Comparison of ENCODE assay signal across 8 mouse cellular contexts in genomic region chr11:59899711-59900685, GRCm38 (mm10). TPM values are rescaled to one million over a fixed set of nuclear protein-coding genes. Genes with fewer than 3 reads are reported as not detected.
DNase-seq lines count a peak whose midpoint lies in the region; ATAC-seq and TF ChIP-seq lines count a peak whose summit lies in the region.

No protein-coding gene starts in this region.

- H3K9me3 ChIP-seq in hindbrain, postnatal 0 days (ENCODE audit: low read length), result no peaks in the 10 kb centered on the region

- WGBS in hindbrain, postnatal 0 days, result 37% methylated on average over 13 of the region's 13 CpGs
- 29% methylated on average over 13 of the region's 13 CpGs for WGBS in cerebellum, adult 2 months

- H3K27me3 ChIP-seq in hindbrain, postnatal 0 days (ENCODE audit: insufficient read depth, low read length), result no peaks in the 10 kb centered on the region
- H3K27me3 ChIP-seq in cerebellum, adult 2 months (ENCODE audit: control insufficient read depth, insufficient read depth, low read length), result no peaks in the 10 kb centered on the region

- DNase-seq in adrenal gland, adult (ENCODE audit: inconsistent age in 2 of 2, low spot score in 1 of 2), result peak; percentile 50 to 71
- no peak for DNase-seq in adrenal gland, adult 18-20 months (ENCODE audit: low spot score in 2 of 2)
- DNase-seq in retina, postnatal 1 day, result peak; percentile 35
- DNase-seq in retina, embryonic 14.5 days (ENCODE audit: low spot score), result no peak
- peak; percentile 55 for DNase-seq in hindbrain, postnatal 0 days (ENCODE audit: low spot score)
- no peak for DNase-seq in T-cell, adult 2 months (ENCODE audit: low spot score)
- DNase-seq in thymus, postnatal 14 days, result no peak
- no peak for DNase-seq in cerebellum, adult 2 months

- no peak overlapping the region for H3K4me2 ChIP-seq in hindbrain, postnatal 0 days (ENCODE audit: low read depth, low read length)

- H3K27ac ChIP-seq in hindbrain, postnatal 0 days, result peak overlapping the region; percentile 54
- no peak overlapping the region for H3K27ac ChIP-seq in cerebellum, adult 2 months (ENCODE audit: insufficient read depth, low read length)

- TF ChIP-seq POLR2A in cerebellum, adult 2 months (IDR thresholded peaks at IDR 0.05; ENCODE audit: borderline replicate concordance, insufficient read depth, low read length), result no peak

- H3K4me3 ChIP-seq in hindbrain, postnatal 0 days (ENCODE audit: low read length), result no peak overlapping the region
- no peak overlapping the region for H3K4me3 ChIP-seq in cerebellum, adult 2 months (replicated peaks; ENCODE audit: insufficient read depth, low read depth, low read length)

- H3K9ac ChIP-seq in hindbrain, postnatal 0 days (replicated peaks; ENCODE audit: low read length), result no peak overlapping the region

- H3K36me3 ChIP-seq in hindbrain, postnatal 0 days (ENCODE audit: insufficient read depth, low read length), result no peaks in the 10 kb centered on the region

- peaks cover 6% of the 10 kb centered on the region for H3K4me1 ChIP-seq in hindbrain, postnatal 0 days (ENCODE audit: insufficient read depth, low read length)
- H3K4me1 ChIP-seq in cerebellum, adult 2 months (ENCODE audit: control insufficient read depth, insufficient read depth, low read length), result peaks cover 14% of the 10 kb centered on the region

- ATAC-seq in hindbrain, postnatal 0 days, result peak; percentile 56

- no peak for TF ChIP-seq CTCF in hindbrain, postnatal 0 days (IDR thresholded peaks at IDR 0.05; ENCODE audit: low read depth)
- no peak for TF ChIP-seq CTCF in cerebellum, adult 2 months (IDR thresholded peaks at IDR 0.05; ENCODE audit: borderline replicate concordance, insufficient read depth, low read depth, low read length)

RNA-seq across cellular contexts. Expression of gene Med9, which starts 48.0 kb away (rescaled TPM):
- total RNA-seq in adrenal gland, adult 18-20 months (2021), result 10 to 100 TPM; 23.3 to 24.3 TPM
- total RNA-seq in hindbrain, postnatal 0 days (2014; rRNA removed), result 25.7 and 34.1 TPM in 2 replicates
- polyA plus RNA-seq in hindbrain, postnatal 0 days (2015; fragmentation: Nextera tagmentation; extraction: Ambion mirVana), result 39.7 and 41.8 TPM in 2 replicates
- polyA plus RNA-seq in cerebellum, adult 2 months (2012; rRNA removed), result 36.7 and 37.8 TPM in 2 replicates

Comparison
In these comparisons a context has a peak if more than half of its experiments do, and no peak if none do; other contexts are left out.
1. DNase-seq: peak in adrenal gland, adult (2 of 2), retina, postnatal 1 day (single experiment) and hindbrain, postnatal 0 days (single experiment); none in adrenal gland, adult 18-20 months (0 of 2), retina, embryonic 14.5 days (single experiment), T-cell, adult 2 months (single experiment), thymus, postnatal 14 days (single experiment) and cerebellum, adult 2 months (0 of 2).